Mouse (Mus musculus): ENCODE measurements around the gene Csf2rb. TPM values are rescaled to one million over a fixed set of nuclear protein-coding genes. Genes with fewer than 3 reads are reported as not detected.

Csf2rb gene
- total and polyA plus RNA-seq, 3 experiments = 145 to 219 (median 178) TPM

- TF ChIP-seq GATA1 (IDR thresholded peaks at IDR 0.05; ENCODE audit: borderline replicate concordance, low read length) = no peak
- no peak for TF ChIP-seq POLR2AphosphoS5 (IDR thresholded peaks at IDR 0.05; ENCODE audit: insufficient replicate concordance, low read depth, low read length)
- TF ChIP-seq TAL1 (conservative IDR thresholded peaks at IDR 0.05; ENCODE audit: low read depth, low read length) = no peak
- no peak for TF ChIP-seq CTCF (IDR thresholded peaks at IDR 0.05; ENCODE audit: low read depth, low read length)
- no peak for TF ChIP-seq GATA2 (IDR thresholded peaks at IDR 0.05; ENCODE audit: borderline replicate concordance, low read depth, low read length)
- peaks cover 53% of the 10 kb centered on the region for H3K27me3 ChIP-seq (ENCODE audit: insufficient read depth, low read length)
- no peak for DNase-seq (ENCODE audit: low spot score)
These were observed 54.7 kb downstream of the Csf2rb start for GRCm38 (mm10) chr15:78380208-78380607.

GRCm38 (mm10) chr15:78380741-78381140, 55.2 kb downstream of the Csf2rb start:
- H3K36me3 ChIP-seq (replicated peaks) = no peaks in the 10 kb centered on the region
- TF ChIP-seq POLR2AphosphoS5 (IDR thresholded peaks at IDR 0.05; ENCODE audit: insufficient replicate concordance, low read depth, low read length) = no peak
- no peak for TF ChIP-seq CTCF (IDR thresholded peaks at IDR 0.05; ENCODE audit: low read depth, low read length)
- no peak for TF ChIP-seq GATA2 (IDR thresholded peaks at IDR 0.05; ENCODE audit: borderline replicate concordance, low read depth, low read length)
- no peak for TF ChIP-seq GATA1 (IDR thresholded peaks at IDR 0.05; ENCODE audit: borderline replicate concordance, low read length)
- no peak for TF ChIP-seq TAL1 (conservative IDR thresholded peaks at IDR 0.05; ENCODE audit: low read depth, low read length)
- H3K27me3 ChIP-seq (ENCODE audit: insufficient read depth, low read length) = peaks cover 51% of the 10 kb centered on the region

More at GRCm38 (mm10) chr15:78380208-78380607, 54.7 kb downstream of the Csf2rb start:
- Histone ChIP-seq H3K9me3 (replicated peaks) (no peaks in the 10 kb centered on the region), H3K4me3 (ENCODE audit: low read depth, low read length) (no peak overlapping the region), H3K36me3 (replicated peaks) (no peaks in the 10 kb centered on the region), H3K4me1 (ENCODE audit: insufficient read depth, low read depth, low read length) (no peaks in the 10 kb centered on the region)
- no peak for ATAC-seq (ENCODE audit: extremely low read depth, insufficient number of reproducible peaks, low FRiP score, poor library complexity, severe bottlenecking)

GRCm38 (mm10) chr15:78382115-78382514, 56.6 kb downstream of the Csf2rb start:
- ATAC-seq (ENCODE audit: extremely low read depth, insufficient number of reproducible peaks, low FRiP score, poor library complexity, severe bottlenecking) = no peak
- peaks cover 56% of the 10 kb centered on the region for H3K27me3 ChIP-seq (ENCODE audit: insufficient read depth, low read length)

More at GRCm38 (mm10) chr15:78380741-78381140, 55.2 kb downstream of the Csf2rb start:
- H3K9me3 ChIP-seq (replicated peaks) = no peaks in the 10 kb centered on the region
- no peak for ATAC-seq (ENCODE audit: extremely low read depth, insufficient number of reproducible peaks, low FRiP score, poor library complexity, severe bottlenecking)
- no peaks in the 10 kb centered on the region for H3K4me1 ChIP-seq (ENCODE audit: insufficient read depth, low read depth, low read length)
- no peak overlapping the region for H3K4me3 ChIP-seq (ENCODE audit: low read depth, low read length)
- DNase-seq (ENCODE audit: low spot score) = no peak

GRCm38 (mm10) chr15:78383450-78384219, 58.1 kb downstream of the Csf2rb start:
- no peak for ATAC-seq (ENCODE audit: extremely low read depth, insufficient number of reproducible peaks, low FRiP score, poor library complexity, severe bottlenecking)
- TF ChIP-seq POLR2AphosphoS5 (IDR thresholded peaks at IDR 0.05; ENCODE audit: insufficient replicate concordance, low read depth, low read length) = no peak
- TF ChIP-seq GATA2 (IDR thresholded peaks at IDR 0.05; ENCODE audit: borderline replicate concordance, low read depth, low read length) = no peak
- no peak for TF ChIP-seq GATA1 (IDR thresholded peaks at IDR 0.05; ENCODE audit: borderline replicate concordance, low read length)
- no peak for TF ChIP-seq TAL1 (conservative IDR thresholded peaks at IDR 0.05; ENCODE audit: low read depth, low read length)
- no peak for TF ChIP-seq CTCF (IDR thresholded peaks at IDR 0.05; ENCODE audit: low read depth, low read length)

More at GRCm38 (mm10) chr15:78382115-78382514, 56.6 kb downstream of the Csf2rb start:
- TF ChIP-seq POLR2AphosphoS5 (IDR thresholded peaks at IDR 0.05; ENCODE audit: insufficient replicate concordance, low read depth, low read length) (no peak), CTCF (IDR thresholded peaks at IDR 0.05; ENCODE audit: low read depth, low read length) (no peak), GATA2 (IDR thresholded peaks at IDR 0.05; ENCODE audit: borderline replicate concordance, low read depth, low read length) (no peak), TAL1 (conservative IDR thresholded peaks at IDR 0.05; ENCODE audit: low read depth, low read length) (no peak), GATA1 (IDR thresholded peaks at IDR 0.05; ENCODE audit: borderline replicate concordance, low read length) (no peak)
- Histone ChIP-seq H3K4me3 (ENCODE audit: low read depth, low read length) (no peak overlapping the region), H3K9me3 (replicated peaks) (no peaks in the 10 kb centered on the region), H3K36me3 (replicated peaks) (no peaks in the 10 kb centered on the region), H3K4me1 (ENCODE audit: insufficient read depth, low read depth, low read length) (no peaks in the 10 kb centered on the region)
- DNase-seq (ENCODE audit: low spot score) = no peak

GRCm38 (mm10) chr15:78384220-78385116, 58.9 kb downstream of the Csf2rb start:
- ATAC-seq (ENCODE audit: extremely low read depth, insufficient number of reproducible peaks, low FRiP score, poor library complexity, severe bottlenecking) (no peak), DNase-seq (ENCODE audit: low spot score) (no peak)
- no peak for TF ChIP-seq TAL1 (conservative IDR thresholded peaks at IDR 0.05; ENCODE audit: low read depth, low read length)
- TF ChIP-seq GATA2 (IDR thresholded peaks at IDR 0.05; ENCODE audit: borderline replicate concordance, low read depth, low read length) = no peak
- TF ChIP-seq POLR2AphosphoS5 (IDR thresholded peaks at IDR 0.05; ENCODE audit: insufficient replicate concordance, low read depth, low read length) = no peak
- TF ChIP-seq CTCF (IDR thresholded peaks at IDR 0.05; ENCODE audit: low read depth, low read length) = no peak
- no peak for TF ChIP-seq GATA1 (IDR thresholded peaks at IDR 0.05; ENCODE audit: borderline replicate concordance, low read length)
- H3K27me3 ChIP-seq (ENCODE audit: insufficient read depth, low read length) = peaks cover 41% of the 10 kb centered on the region
- H3K9me3 ChIP-seq (replicated peaks) = no peaks in the 10 kb centered on the region
- no peaks in the 10 kb centered on the region for H3K4me1 ChIP-seq (ENCODE audit: insufficient read depth, low read depth, low read length)
- no peak overlapping the region for H3K4me3 ChIP-seq (ENCODE audit: low read depth, low read length)
- no peaks in the 10 kb centered on the region for H3K36me3 ChIP-seq (replicated peaks)

More at GRCm38 (mm10) chr15:78383450-78384219, 58.1 kb downstream of the Csf2rb start:
- H3K4me3 ChIP-seq (ENCODE audit: low read depth, low read length) = no peak overlapping the region
- H3K4me1 ChIP-seq (ENCODE audit: insufficient read depth, low read depth, low read length) = no peaks in the 10 kb centered on the region
- no peak for DNase-seq (ENCODE audit: low spot score)
- H3K9me3 ChIP-seq (replicated peaks) = no peaks in the 10 kb centered on the region
- H3K27me3 ChIP-seq (ENCODE audit: insufficient read depth, low read length) = peaks cover 44% of the 10 kb centered on the region
- no peaks in the 10 kb centered on the region for H3K36me3 ChIP-seq (replicated peaks)

All from G1E (cell line).